Mouse (Mus musculus) mouse embryonic stem cell (cell line): Measurements from ENCODE around the gene Ranbp2.
"Not testable (repeated sequence)": the region's sequence is repeated elsewhere in the genome, so short reads cannot be mapped to it uniquely, and the experiment has no call there.

Experiments used
- in situ Hi-C, 2 experiments: fragments of 300-500 bp; cut with MboI; formaldehyde crosslinking; loops; 1 replicate in 1 of 2; 3 replicates in 1 of 2; pipeline ENCODE4 v1.14.3; 2019 to 2020; ENCODE audit warnings: low sequenced_read_pairs in 2 of 2, low pct_unique_long_range_greater_than_20kb in 1 of 2, mixed read lengths in 1 of 2; ENCODE audit not compliant: unreplicated experiment in 1 of 2

The Ranbp2 gene

GRCm38 (mm10) chr10:58479954-58480490 is 33.3 kb downstream of the Ranbp2 start:
- in situ Hi-C loops, result loop anchor here in 1 of 2 experiments (25.0 kb wide), 1 partner anchor 968 kb away; no protein-coding TSS in a partner anchor

- in situ Hi-C loops, result loop anchor here (10.0 to 25.0 kb wide), 2 partner anchors 64 to 979 kb away; no protein-coding TSS in a partner anchor
Observed at GRCm38 (mm10) chr10:58491031-58491430, 44.3 kb downstream of the Ranbp2 start.

DNA sequence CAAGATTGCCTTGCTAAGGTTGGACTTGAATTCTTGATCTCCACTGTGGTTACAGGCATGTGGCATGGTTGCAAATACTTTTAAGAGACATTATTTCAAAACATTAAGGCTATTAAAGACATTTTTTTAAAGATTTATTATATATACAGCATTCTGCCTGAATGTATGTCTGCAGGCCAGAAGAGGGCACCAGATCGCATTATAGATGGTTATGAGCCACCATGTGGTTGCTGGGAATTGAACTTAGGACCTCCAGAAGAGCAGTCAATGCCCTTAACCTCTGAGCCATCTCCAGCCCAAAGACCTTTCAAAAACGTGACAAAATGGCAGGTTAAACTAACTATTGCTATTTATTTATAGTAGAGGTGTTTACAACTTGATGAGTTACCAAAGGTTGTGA is 48.9 kb downstream of the Ranbp2 start:
- in situ Hi-C loops, result loop anchor here (10.0 to 25.0 kb wide), 2 partner anchors 59 to 983 kb away; no protein-coding TSS in a partner anchor

DNA sequence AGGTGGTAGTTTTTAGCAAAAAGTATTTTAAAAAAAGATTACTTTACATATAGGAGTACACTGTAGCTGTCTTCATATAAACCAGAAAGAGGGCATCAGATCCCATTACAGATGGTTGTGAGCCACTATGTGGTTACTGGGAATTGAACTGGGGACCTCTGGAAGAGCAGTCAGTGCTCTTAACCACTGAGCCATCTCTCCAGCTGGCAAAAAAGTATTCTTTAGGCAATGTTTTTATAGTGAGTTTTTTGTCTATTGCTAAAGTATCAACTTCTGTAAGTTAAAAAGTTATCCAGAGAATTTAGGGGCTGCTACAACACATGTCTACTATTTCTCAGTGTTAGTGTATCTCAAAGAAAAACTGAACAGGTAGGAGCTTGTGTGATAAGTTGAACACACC is 50.0 kb downstream of the Ranbp2 start:
- in situ Hi-C loops, result loop anchor here (10.0 to 25.0 kb wide), 2 partner anchors 58 to 984 kb away; no protein-coding TSS in a partner anchor

- in situ Hi-C loops, result loop anchor here (10.0 to 25.0 kb wide), 2 partner anchors 57 to 985 kb away; no protein-coding TSS in a partner anchor
Observed at GRCm38 (mm10) chr10:58497320-58498284, 50.9 kb downstream of the Ranbp2 start, which contains the start of gene Ccdc138. Gene Ccdc138 (plus strand): TSS chr10:58497948.

DNA sequence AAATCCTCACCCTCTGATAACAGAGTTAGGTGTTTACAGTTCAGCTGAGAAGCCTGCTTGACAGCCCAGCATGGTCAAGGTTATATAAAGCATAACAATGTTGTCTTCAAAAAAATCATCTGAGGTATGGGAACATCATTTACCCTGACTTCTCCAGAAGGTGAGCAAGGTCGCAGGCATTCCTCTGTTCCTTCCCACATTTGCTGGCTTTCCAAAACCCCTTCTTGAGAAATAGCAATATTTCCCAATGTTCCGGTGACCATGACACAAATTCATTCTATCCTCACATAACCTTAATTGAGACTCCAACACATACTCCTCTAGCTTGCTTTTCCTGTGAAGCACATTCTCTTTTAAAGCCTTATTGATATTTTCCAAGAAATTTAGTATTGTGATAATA is 51.8 kb downstream of the Ranbp2 start:
- in situ Hi-C loops, result loop anchor here (10.0 to 25.0 kb wide), 2 partner anchors 56 to 986 kb away; no protein-coding TSS in a partner anchor

DNA sequence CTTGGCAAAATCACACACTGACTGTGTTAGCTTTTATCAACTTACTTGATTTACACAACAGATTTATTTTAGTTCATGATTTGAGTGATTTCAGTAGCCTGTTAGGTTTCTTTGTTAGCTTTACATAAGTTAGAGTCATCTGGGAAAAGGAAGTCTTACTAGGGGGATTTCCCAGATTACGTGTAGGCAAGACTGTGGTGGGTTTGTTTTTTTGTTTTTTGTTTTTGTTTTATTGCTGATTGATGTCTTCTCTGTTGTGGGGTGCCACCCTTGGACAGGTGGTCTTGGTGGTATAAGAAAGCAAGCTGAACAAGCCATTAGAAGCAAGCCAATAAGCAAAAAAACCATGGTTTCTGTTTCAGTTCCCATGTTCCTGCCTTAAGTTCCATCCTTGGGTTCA is 82.6 kb downstream of the Ranbp2 start:
- in situ Hi-C loops, result no loop called here

DNA sequence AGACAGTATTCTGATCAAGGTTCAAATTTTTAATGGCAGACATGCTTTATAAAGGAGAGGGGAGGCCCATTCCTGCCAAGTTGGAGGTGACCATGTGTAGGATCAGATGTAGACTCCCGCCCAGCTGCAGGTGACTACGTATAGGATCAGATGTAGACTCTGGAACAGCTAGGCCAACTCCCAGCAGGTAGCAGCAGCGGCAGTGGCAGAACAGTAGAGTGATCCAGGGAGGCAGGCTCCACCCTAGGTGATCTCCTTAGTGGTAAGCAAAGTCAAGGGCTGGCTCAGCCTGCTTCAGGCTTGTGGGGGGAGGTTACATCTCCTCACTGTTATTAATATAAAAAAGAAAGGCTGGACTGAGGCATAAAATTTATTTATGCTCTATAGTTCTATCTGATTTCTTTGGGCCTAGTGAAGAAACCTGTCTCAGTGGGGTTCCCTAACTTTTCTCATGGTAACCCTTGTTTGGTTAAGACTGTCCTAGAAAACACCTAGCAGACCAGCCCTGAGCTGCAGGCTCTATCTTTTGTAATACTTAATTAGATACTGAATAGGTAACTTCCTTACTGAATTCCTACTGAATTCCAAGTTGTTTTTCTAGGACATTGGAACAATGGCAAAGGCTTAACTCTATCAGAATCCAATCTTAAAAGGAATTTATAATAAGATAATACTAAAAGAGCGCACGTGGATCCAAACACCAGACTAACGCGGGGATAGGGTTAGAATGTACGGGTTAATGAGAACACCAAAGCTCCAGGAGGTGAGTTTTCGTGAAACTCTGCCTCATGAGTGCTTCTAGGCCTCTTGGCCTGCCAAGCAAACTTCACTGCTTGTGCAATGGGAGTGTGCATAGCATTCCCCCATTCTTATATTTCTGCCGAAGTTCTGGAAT is 84.4 kb downstream of the Ranbp2 start:
- in situ Hi-C loops, result no loop called here

DNA sequence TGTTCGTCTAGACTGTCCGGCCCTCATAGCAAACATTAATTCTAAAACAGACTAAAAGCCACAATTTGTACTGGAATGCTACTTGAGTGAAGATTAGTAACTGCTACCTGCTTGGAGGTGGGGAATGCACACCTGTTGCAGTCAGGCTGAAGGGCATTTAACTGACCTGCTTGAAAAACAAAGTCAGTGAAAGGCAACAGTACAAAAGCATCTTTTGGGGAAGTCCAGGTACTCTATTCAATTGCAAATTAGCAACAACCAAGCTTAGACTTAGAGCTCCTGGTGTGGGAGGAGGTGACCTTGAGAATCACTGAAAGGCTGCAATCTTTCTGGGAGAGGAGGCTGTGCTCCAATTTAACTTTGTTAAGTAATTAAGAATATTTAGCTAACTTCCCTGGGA is 85.5 kb downstream of the Ranbp2 start:
- in situ Hi-C loops, result no loop called here

- in situ Hi-C loops, result not testable (repeated sequence)
Observed at GRCm38 (mm10) chr10:58536276-58536675, 89.6 kb downstream of the Ranbp2 start.

DNA sequence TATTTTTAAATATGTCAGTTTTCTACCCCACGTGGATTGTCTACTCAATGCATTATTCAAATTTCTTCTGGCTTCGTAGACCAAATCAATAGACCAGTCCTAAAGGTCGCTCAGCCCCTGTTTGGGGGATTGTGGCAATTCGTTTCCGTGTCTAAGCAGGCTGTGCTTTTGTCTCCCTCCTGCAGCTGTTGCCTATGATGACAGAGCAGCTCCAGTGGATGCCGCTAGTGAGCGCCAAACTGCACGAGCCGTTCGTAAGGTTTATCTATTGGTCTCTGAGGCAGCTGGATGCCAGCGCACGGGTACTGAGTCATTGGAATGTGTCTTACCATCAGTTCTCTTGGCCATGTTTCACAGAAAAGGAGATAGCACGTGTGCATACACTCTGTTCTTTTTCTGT is 93.9 kb downstream of the Ranbp2 start:
- in situ Hi-C loops, result no loop called here
